ENCODE assay signal across 13 mouse cellular contexts in genomic region chr1:187999121-187999520, GRCm38 (mm10).
A peak's percentile ranks its signal among the peaks of the same experiment; 100 is the strongest.
DNase-seq lines count a peak whose midpoint lies in the region; ATAC-seq lines count a peak whose summit lies in the region.
"Had no signal": no experiment of that assay in that cellular context is flagged by ENCODE, and none has a peak within 500 bp of the region (broad histone marks: within the 10 kb centered on the region; RNA-seq: fewer than 3 reads in every experiment).

No protein-coding gene starts in this region.

- no peak for ATAC-seq in hindbrain, embryonic 15.5 days (ENCODE audit: low FRiP score, low read depth)
- ATAC-seq in neural tube, embryonic 14.5 days (ENCODE audit: low read depth) = no peak

- H3K4me3 ChIP-seq in hindbrain, embryonic 15.5 days = peak overlapping the region; percentile 28
- peak overlapping the region; percentile 23 for H3K4me3 ChIP-seq in neural tube, embryonic 14.5 days (ENCODE audit: low read depth, low read length)

- 83% methylated on average over 4 of the region's 4 CpGs for WGBS in hindbrain, embryonic 15.5 days
- WGBS in neural tube, embryonic 14.5 days = 68% methylated on average over 4 of the region's 4 CpGs

- DNase-seq in heart, adult 11 months = peak; percentile 56
- no peak for DNase-seq in heart, postnatal 4 days
- DNase-seq in kidney, postnatal 14 days = peak; percentile 30
- DNase-seq in kidney, adult 9 months = no peak
- no peak for DNase-seq in right cerebral cortex, adult 18-20 months
- no peak for DNase-seq in layer of hippocampus, postnatal 36 days
- DNase-seq: embryo, embryonic 11 days; gastrocnemius, postnatal 14 days; spleen, adult 18-20 months; thymus, adult 2 months had no signal

- H3K36me3 ChIP-seq in hindbrain, embryonic 15.5 days = no peaks in the 10 kb centered on the region
- no peaks in the 10 kb centered on the region for H3K36me3 ChIP-seq in neural tube, embryonic 14.5 days (ENCODE audit: control insufficient read depth, insufficient read depth, low read length)

- no peak overlapping the region for H3K9ac ChIP-seq in hindbrain, embryonic 15.5 days
- H3K9ac ChIP-seq in neural tube, embryonic 14.5 days (replicated peaks; ENCODE audit: low read depth, low read length) = no peak overlapping the region

- H3K9me3 ChIP-seq in hindbrain, embryonic 15.5 days = no peaks in the 10 kb centered on the region
- H3K9me3 ChIP-seq in neural tube, embryonic 14.5 days (ENCODE audit: control insufficient read depth, low read length) = no peaks in the 10 kb centered on the region

- 0 out of 2 replicates have a peak, but pooled peaks cover 5% of the 10 kb centered on the region for H3K27me3 ChIP-seq in hindbrain, embryonic 15.5 days
- no peaks in the 10 kb centered on the region for H3K27me3 ChIP-seq in neural tube, embryonic 14.5 days (ENCODE audit: control insufficient read depth, insufficient read depth, low read length)

- peaks cover 4% of the 10 kb centered on the region for H3K4me1 ChIP-seq in hindbrain, embryonic 15.5 days (replicated peaks)
- H3K4me1 ChIP-seq in neural tube, embryonic 14.5 days (ENCODE audit: control insufficient read depth, insufficient read depth, low read length) = no peaks in the 10 kb centered on the region

- H3K27ac ChIP-seq in hindbrain, embryonic 15.5 days (replicated peaks) = no peak overlapping the region
- H3K27ac ChIP-seq in neural tube, embryonic 14.5 days (ENCODE audit: low read depth, low read length) = no peak overlapping the region
- H3K27ac ChIP-seq: kidney, postnatal 0 days had no signal

- peak overlapping the region; percentile 24; the same call in 1 of the 2 replicates for H3K4me2 ChIP-seq in hindbrain, embryonic 15.5 days
- H3K4me2 ChIP-seq in neural tube, embryonic 14.5 days (ENCODE audit: low read depth, low read length) = no peak overlapping the region

Comparison
In these comparisons a context has a peak if more than half of its experiments do, and no peak if none do; other contexts are left out.
1. DNase-seq: peak in heart, adult 11 months (single experiment) and kidney, postnatal 14 days (single experiment); none in heart, postnatal 4 days (single experiment), kidney, adult 9 months (single experiment), right cerebral cortex, adult 18-20 months (single experiment) and layer of hippocampus, postnatal 36 days (0 of 2).